Mouse (Mus musculus) kidney, embryonic 14.5 days (tissue): Measurements from ENCODE around the gene Des. TPM values are rescaled to one million over a fixed set of nuclear protein-coding genes. Genes with fewer than 3 reads are reported as not detected.
A peak's percentile ranks its signal among the peaks of the same experiment; 100 is the strongest.

ENCODE experiments used
- ATAC-seq: fragments of 200-750 bp; cut with Nextera tagmentation; 2 replicates; pipeline ENCODE4 v1.8.0; 2017; ENCODE audit warnings: moderate number of reproducible peaks, mild to moderate bottlenecking, moderate TSS enrichment, moderate library complexity; ENCODE audit not compliant: low FRiP score, low TSS enrichment
- H3K27ac ChIP-seq: fragments of 300-500 bp; sonication (generic); 2 replicates; pipeline ENCODE4 v1.5.1; 2014; ENCODE audit warnings: low read depth, mild to moderate bottlenecking, low read length, moderate library complexity, mixed read lengths
- H3K27me3 ChIP-seq: fragments of 300-500 bp; sonication (generic); 2 replicates; pipeline ENCODE4 v1.6.1; 2014; ENCODE audit warnings: mild to moderate bottlenecking, low read length; ENCODE audit not compliant: control insufficient read depth, insufficient read depth
- H3K36me3 ChIP-seq: fragments of 300-500 bp; sonication (generic); 2 replicates; pipeline ENCODE4 v1.6.1; 2014; ENCODE audit warnings: low read length, mixed read lengths; ENCODE audit not compliant: control insufficient read depth, insufficient read depth
- H3K4me1 ChIP-seq: fragments of 300-500 bp; sonication (generic); 2 replicates; pipeline ENCODE4 v1.6.1; 2014; ENCODE audit warnings: low read length, mixed read lengths; ENCODE audit not compliant: control insufficient read depth, insufficient read depth
- H3K4me2 ChIP-seq: fragments of 300-500 bp; sonication (generic); replicated peaks from 2 replicates; pipeline ENCODE4 v1.6.1; 2014; ENCODE audit warnings: low read depth, mild to moderate bottlenecking, low read length
- H3K4me3 ChIP-seq: fragments of 300-500 bp; sonication (generic); 2 replicates; pipeline ENCODE4 v1.5.1; 2014; ENCODE audit warnings: mild to moderate bottlenecking, low read length
- H3K9ac ChIP-seq: fragments of 300-500 bp; sonication (generic); 2 replicates; pipeline ENCODE4 v1.6.1; 2014; ENCODE audit warnings: low read depth, mild to moderate bottlenecking, low read length, moderate library complexity
- H3K9me3 ChIP-seq: fragments of 300-500 bp; sonication (generic); 2 replicates; pipeline ENCODE4 v1.6.1; 2016; ENCODE audit warnings: low read length; ENCODE audit not compliant: control insufficient read depth
- WGBS: fragments of 180-500 bp; shearing (Covaris S2); extraction: QIAGEN DNeasy Blood & Tissue Kit; methylation state at CpG from one replicate; pipeline ENCODE4 v1.1.7; 2014; 5-methylcytosine and 5-hydroxymethylcytosine counted together
- polyA plus RNA-seq: library from polyadenylated mRNA; unstranded; fragments of >200 nt; fragmentation: Nextera tagmentation; extraction: Ambion mirVana; gene quantifications from 2 replicates; pipeline ENCODE4 v1.2.1, GENCODE M21; 2014

The Des gene
- polyA plus RNA-seq, 1 experiment from 2014 or later: 41.5 TPM

DNA sequence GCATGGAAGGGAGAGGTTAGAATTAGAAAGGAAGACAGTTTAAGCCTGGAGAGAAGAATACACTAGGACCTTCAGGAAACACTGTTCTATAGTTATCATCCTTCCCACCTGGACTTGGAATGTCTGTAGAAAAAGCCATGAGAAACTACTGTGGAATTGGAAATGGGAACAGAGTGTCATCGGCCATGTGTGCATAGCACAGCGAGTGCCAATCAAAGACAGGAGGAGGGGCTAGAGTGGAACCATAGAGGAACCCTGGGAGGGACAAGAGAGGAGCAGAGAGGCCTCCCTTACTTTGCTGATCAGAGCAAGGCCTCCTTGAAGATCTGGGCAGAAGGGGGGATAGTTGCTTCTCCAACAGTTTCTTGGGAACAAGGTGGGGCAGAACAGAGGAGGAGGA is 19.1 kb downstream of the Des start:
- ATAC-seq: no peak
- Histone ChIP-seq H3K27me3 (peaks cover 10% of the 10 kb centered on the region; the same call in 1 of the 2 replicates), H3K4me3 (no peak overlapping the region), H3K9me3 (no peaks in the 10 kb centered on the region), H3K4me1 (peaks cover 27% of the 10 kb centered on the region), H3K27ac (no peak overlapping the region), H3K4me2 (no peak overlapping the region), H3K36me3 (no peaks in the 10 kb centered on the region), H3K9ac (no peak overlapping the region)
- 61% methylated on average over 2 of the region's 2 CpGs for WGBS

DNA sequence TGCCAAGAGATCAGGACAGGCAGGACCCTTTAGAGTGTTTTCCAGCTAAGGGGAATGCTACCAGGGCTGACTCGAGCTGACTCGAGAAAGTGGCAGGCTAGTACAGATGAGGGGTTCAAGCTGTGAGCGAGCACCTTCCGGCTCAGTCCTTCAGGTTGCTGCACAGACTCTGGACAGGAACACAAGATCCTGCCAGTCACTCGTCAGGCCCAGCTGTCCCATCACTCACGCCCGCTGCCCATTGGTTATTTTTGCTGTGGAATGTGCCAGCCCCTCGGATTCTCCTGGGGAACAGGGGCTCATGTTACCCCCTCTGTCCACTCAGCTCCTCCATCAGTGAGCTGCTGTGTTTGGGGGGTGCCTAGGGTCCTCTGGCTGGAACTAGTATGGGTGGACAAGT is 19.8 kb downstream of the Des start:
- H3K27ac ChIP-seq: no peak overlapping the region
- WGBS: 43% methylated on average over 8 of the region's 8 CpGs
- peaks cover 8% of the 10 kb centered on the region; the same call in 1 of the 2 replicates for H3K27me3 ChIP-seq
- no peaks in the 10 kb centered on the region for H3K9me3 ChIP-seq
- H3K4me3 ChIP-seq: no peak overlapping the region
- no peaks in the 10 kb centered on the region for H3K36me3 ChIP-seq
- no peak for ATAC-seq
- H3K9ac ChIP-seq: no peak overlapping the region
- no peak overlapping the region for H3K4me2 ChIP-seq
- peaks cover 29% of the 10 kb centered on the region for H3K4me1 ChIP-seq

DNA sequence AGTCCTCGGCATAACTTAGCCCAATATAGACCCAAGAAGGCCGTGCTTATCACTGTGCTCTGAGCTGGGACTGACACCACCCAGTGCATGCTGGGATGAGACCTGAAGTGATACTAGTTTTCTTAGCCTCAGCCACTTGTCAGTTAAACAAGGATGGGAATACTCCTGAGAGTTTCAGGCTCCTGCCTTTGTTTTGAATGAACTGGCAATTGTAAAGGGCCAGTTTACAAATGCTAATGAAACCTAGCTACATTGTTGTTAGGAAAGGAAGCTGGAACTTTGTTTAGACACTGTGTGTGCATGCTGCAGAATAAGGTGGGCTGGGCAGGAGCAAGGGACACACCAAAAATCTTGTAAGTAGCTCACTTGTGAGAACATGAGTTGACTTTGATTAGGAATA is 20.8 kb downstream of the Des start:
- no peaks in the 10 kb centered on the region for H3K36me3 ChIP-seq
- H3K9me3 ChIP-seq: no peaks in the 10 kb centered on the region
- WGBS: 48% methylated on average over 2 of the region's 2 CpGs
- no peak overlapping the region for H3K9ac ChIP-seq
- no peak overlapping the region for H3K27ac ChIP-seq
- peaks cover 34% of the 10 kb centered on the region for H3K4me1 ChIP-seq
- ATAC-seq: no peak
- no peak overlapping the region for H3K4me2 ChIP-seq
- H3K27me3 ChIP-seq: peaks cover 3% of the 10 kb centered on the region; the same call in 1 of the 2 replicates
- no peak overlapping the region for H3K4me3 ChIP-seq

DNA sequence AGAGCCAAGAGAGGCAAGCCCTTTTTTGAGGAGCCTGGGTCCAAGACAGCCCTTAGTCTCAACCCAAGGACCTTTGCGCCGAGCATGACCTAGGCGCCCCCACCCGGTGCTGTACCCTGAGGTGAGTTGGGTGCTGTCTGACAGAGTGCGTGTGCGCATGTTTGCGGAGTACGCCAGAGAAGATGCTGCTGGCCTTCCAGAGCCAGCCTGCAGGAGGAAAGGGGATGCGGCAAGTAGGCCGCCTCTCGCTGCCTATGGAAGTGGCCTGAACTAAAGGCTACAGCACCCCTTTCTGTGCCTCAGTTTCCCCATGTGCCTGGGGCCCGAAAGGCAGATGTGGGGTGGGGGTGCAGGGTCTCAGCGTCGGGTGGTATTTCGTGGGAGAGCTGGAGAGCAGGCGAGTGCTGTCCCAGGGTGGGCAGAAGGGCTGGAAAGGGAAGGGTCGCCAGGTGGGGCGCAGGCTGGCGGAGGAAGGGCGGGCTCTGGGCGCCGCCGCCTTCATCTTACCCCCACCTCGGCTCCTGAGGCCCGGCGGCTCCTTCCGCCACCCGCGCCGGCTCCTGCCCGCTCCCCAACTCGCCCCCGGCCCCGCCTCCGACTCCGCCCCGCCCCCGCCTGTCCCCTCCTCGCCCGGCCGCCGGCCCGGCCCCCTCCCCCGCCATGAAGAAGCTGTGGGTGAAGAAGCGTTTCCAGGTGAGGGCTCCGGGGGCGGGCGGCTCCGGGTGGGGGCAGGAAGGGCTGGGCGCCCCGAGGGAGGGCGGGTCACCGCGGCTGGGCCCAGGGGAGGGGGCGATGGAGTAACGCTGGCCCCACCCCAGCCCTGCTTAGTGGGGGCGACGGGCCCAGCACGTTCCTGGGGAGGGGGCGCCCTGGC is 21.6 kb downstream of the Des start:
- Histone ChIP-seq H3K4me3 (peak overlapping the region; percentile 68), H3K4me1 (peaks cover 40% of the 10 kb centered on the region), H3K27me3 (peaks cover 6% of the 10 kb centered on the region; the same call in 1 of the 2 replicates), H3K9ac (peak overlapping the region; percentile 73), H3K36me3 (no peaks in the 10 kb centered on the region), H3K4me2 (peak overlapping the region; percentile 95), H3K27ac (peak overlapping the region; percentile 86), H3K9me3 (no peaks in the 10 kb centered on the region)
- 3% methylated on average over 56 of the region's 60 CpGs for WGBS
- peak; percentile 45 for ATAC-seq

DNA sequence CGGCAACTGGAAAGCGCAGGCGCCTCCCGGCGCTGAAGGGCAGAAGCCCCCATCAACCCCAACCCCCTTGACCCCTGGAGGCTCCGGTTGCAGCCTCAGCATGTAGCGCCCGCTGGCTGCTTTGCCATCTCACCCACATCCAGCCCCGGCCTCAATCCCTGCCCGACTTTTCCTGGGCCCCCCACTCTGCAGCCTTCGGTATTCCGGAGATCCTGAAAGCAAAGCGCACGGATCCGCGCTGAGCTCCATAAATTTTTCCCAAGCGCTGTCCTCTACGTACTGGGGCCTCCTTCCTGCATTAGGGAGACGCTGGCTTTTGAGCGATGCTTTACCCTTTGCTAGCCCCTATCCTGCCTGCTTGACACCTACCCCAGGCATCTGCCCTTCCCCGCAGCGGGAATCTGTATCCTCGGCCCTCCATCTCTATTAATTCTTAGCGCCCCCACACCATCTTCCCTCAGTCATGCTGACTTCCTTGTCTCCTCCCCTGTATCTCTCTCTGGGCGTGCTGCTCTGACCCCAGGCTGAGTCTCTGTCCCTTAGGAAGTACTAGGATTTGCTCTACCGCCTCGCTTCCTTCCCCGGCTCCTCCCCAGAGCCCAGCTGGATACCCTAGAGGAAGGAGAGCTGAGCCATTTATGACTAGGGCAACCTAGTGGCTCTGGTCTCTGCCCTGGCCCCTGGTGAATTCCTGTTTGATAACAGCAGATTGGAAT is 22.4 kb downstream of the Des start:
- no peaks in the 10 kb centered on the region for H3K36me3 ChIP-seq
- peak overlapping the region; percentile 68 for H3K4me3 ChIP-seq
- peak overlapping the region; percentile 73 for H3K9ac ChIP-seq
- peak overlapping the region; percentile 86 for H3K27ac ChIP-seq
- ATAC-seq: peak; percentile 74
- WGBS: under 1% methylated on average over 28 of the region's 28 CpGs
- H3K4me2 ChIP-seq: peak overlapping the region; percentile 95
- no peaks in the 10 kb centered on the region for H3K9me3 ChIP-seq
- peaks cover 46% of the 10 kb centered on the region for H3K4me1 ChIP-seq
- H3K27me3 ChIP-seq: peaks cover 14% of the 10 kb centered on the region

DNA sequence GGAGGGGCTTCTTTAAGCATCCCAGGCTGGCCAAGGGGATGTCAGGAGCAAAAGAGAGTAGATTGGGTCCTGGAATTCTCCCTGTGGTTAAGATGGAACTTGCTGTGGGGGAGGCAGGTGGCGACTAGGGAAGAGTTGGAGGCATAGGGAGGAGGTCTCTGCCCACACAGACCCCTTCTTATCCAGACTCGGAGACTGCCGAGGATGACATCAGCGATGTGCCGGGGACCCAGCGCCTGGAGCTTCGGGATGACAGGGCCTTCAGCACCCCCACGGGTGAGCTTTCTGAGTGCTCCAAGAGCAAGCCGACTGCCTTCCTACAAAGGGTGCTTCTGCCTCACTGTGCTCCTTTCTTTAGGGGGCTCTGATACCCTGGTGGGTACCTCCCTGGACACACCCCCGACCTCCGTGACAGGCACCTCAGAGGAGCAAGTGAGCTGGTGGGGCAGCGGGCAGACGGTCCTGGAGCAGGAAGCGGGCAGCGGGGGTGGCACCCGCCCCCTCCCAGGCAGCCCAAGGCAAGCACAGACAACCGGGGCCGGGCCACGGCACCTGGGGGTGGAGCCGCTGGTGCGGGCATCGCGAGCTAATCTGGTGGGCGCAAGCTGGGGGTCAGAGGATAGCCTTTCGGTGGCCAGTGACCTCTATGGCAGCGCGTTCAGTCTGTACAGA is 24.5 kb downstream of the Des start:
- H3K36me3 ChIP-seq: no peaks in the 10 kb centered on the region
- no peaks in the 10 kb centered on the region for H3K9me3 ChIP-seq
- ATAC-seq: no peak
- H3K4me3 ChIP-seq: no peak overlapping the region
- H3K27ac ChIP-seq: no peak overlapping the region
- H3K27me3 ChIP-seq: peaks cover 34% of the 10 kb centered on the region
- no peak overlapping the region for H3K9ac ChIP-seq
- peaks cover 56% of the 10 kb centered on the region for H3K4me1 ChIP-seq
- 84% methylated on average over 27 of the region's 27 CpGs for WGBS
- no peak overlapping the region; the same call in 1 of the 2 replicates for H3K4me2 ChIP-seq

DNA sequence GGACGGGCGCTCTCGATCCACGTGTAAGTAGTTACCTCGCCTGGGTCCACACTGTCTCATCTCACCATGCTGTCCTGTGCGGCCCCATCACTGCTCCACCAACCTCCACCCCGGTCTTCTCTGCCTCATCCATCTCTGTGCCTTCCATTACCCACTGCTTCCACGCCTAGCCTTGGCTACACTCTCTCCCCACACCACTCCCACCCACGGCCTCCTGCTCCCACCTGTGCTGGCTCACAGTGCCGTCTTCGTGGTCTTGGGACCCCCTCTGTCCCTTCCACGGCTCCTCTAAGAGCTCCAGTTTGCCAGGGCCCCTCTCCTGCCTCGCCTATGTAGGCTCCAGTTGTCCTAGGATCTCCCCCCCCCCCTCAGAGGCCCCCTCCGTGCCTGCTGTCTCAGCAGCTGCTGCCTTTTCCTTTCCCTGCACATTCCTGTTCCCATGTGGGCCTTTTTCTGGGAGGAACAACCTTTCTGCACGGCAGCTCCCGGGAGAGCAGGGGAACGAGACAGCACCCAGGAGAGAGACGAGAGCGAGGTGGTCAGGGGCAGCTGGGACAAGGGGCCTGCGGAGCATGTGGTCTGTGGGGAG is 25.1 kb downstream of the Des start:
- 66% methylated on average over 20 of the region's 20 CpGs for WGBS
- no peak overlapping the region for H3K4me2 ChIP-seq
- peaks cover 56% of the 10 kb centered on the region for H3K4me1 ChIP-seq
- H3K27me3 ChIP-seq: peaks cover 34% of the 10 kb centered on the region
- ATAC-seq: no peak
- H3K9me3 ChIP-seq: no peaks in the 10 kb centered on the region
- H3K9ac ChIP-seq: 0 out of 2 replicates have a peak overlapping the region, but pooled peaks have one; percentile 20
- no peak overlapping the region for H3K4me3 ChIP-seq
- H3K36me3 ChIP-seq: no peaks in the 10 kb centered on the region
- no peak overlapping the region for H3K27ac ChIP-seq

DNA sequence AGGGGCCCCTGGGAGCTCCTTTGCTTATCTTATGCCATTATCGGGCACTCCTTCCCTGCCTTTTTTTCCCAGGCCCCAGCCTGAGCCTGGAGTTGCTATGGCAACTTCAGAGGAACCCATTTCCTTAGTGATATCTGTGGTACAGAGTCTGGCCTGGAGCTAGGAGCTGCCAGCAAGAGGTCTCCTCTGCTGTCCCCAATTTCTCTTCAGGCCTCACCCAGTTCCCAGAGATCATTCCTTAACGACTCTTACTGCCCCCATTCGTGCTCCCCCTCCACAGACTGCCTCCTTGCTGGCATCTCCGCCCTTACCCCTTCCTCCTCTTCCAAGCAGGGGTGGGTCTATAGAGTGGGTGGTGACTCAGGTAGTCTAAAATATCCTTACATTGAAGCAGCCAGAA is 26.0 kb downstream of the Des start:
- peaks cover 4% of the 10 kb centered on the region; the same call in 1 of the 2 replicates for H3K36me3 ChIP-seq
- H3K27me3 ChIP-seq: peaks cover 34% of the 10 kb centered on the region
- no peak overlapping the region for H3K27ac ChIP-seq
- WGBS: 33% methylated on average over 4 of the region's 4 CpGs
- no peak overlapping the region for H3K4me2 ChIP-seq
- H3K9ac ChIP-seq: no peak overlapping the region
- no peaks in the 10 kb centered on the region for H3K9me3 ChIP-seq
- no peak for ATAC-seq
- no peak overlapping the region for H3K4me3 ChIP-seq
- peaks cover 56% of the 10 kb centered on the region for H3K4me1 ChIP-seq
